Mouse (Mus musculus) stomach, embryonic 15.5 days (tissue): ENCODE measurements around the gene Selenok. TPM values are rescaled to one million over a fixed set of nuclear protein-coding genes. Genes with fewer than 3 reads are reported as not detected.

Experiments used
- ATAC-seq: fragments of 200-750 bp; cut with Nextera tagmentation; 2 replicates; pipeline ENCODE4 v1.8.0; 2017; ENCODE audit warnings: low read depth, moderate number of reproducible peaks, moderate TSS enrichment; ENCODE audit not compliant: insufficient read depth, low FRiP score
- H3K27ac ChIP-seq: fragments of 300-500 bp; sonication (generic); 2 replicates; pipeline ENCODE4 v1.5.1; 2015; ENCODE audit warnings: mild to moderate bottlenecking, inconsistent platforms
- H3K27me3 ChIP-seq: fragments of 300-500 bp; sonication (generic); replicated peaks from 2 replicates; pipeline ENCODE4 v1.6.1; 2015; ENCODE audit warnings: inconsistent platforms
- H3K36me3 ChIP-seq: fragments of 300-500 bp; sonication (generic); 2 replicates; pipeline ENCODE4 v1.6.1; 2015; ENCODE audit warnings: inconsistent platforms
- H3K4me1 ChIP-seq: fragments of 300-500 bp; sonication (generic); 2 replicates; pipeline ENCODE4 v1.6.1; 2015; ENCODE audit warnings: inconsistent platforms
- H3K4me2 ChIP-seq: fragments of 300-500 bp; sonication (generic); 2 replicates; pipeline ENCODE4 v1.6.1; 2015; ENCODE audit warnings: mild to moderate bottlenecking, inconsistent platforms
- H3K4me3 ChIP-seq: fragments of 300-500 bp; sonication (generic); replicated peaks from 2 replicates; pipeline ENCODE4 v1.5.1; 2015; ENCODE audit warnings: inconsistent platforms
- H3K9ac ChIP-seq: fragments of 300-500 bp; sonication (generic); 2 replicates; pipeline ENCODE4 v1.6.1; 2015; ENCODE audit warnings: inconsistent platforms
- H3K9me3 ChIP-seq: fragments of 300-500 bp; sonication (generic); 2 replicates; pipeline ENCODE4 v1.6.1; 2016; ENCODE audit warnings: inconsistent platforms
- WGBS: fragments of 180-500 bp; shearing (Covaris S2); methylation state at CpG from one replicate; pipeline ENCODE4 v1.1.7; 2015; 5-methylcytosine and 5-hydroxymethylcytosine counted together
- microRNA-seq: library from miRNA; unstranded; fragments of <30 nt; microRNA quantifications from one replicate; pipeline ENCODE4, GENCODE M21; 2016
- polyA plus RNA-seq: library from polyadenylated mRNA; unstranded; fragments of >200 nt; fragmentation: Nextera tagmentation; extraction: Ambion mirVana; gene quantifications from 2 replicates; pipeline ENCODE4 v1.2.1, GENCODE M21; 2015

The Selenok gene
- polyA plus RNA-seq, 1 experiment from 2014 or later, result 325 TPM

GRCm38 (mm10) chr14:30019375-30019774, 51.3 kb downstream of the Selenok start:
- H3K4me1 ChIP-seq, result no peaks in the 10 kb centered on the region
- H3K9ac ChIP-seq, result no peak overlapping the region
- H3K9me3 ChIP-seq, result no peaks in the 10 kb centered on the region
- no peaks in the 10 kb centered on the region for H3K36me3 ChIP-seq
- ATAC-seq, result no peak
- WGBS, result 95% methylated on average over 8 of the region's 8 CpGs
- H3K4me3 ChIP-seq, result no peak overlapping the region
- H3K27me3 ChIP-seq, result no peaks in the 10 kb centered on the region
- no peak overlapping the region for H3K4me2 ChIP-seq
- H3K27ac ChIP-seq, result no peak overlapping the region

- H3K27ac ChIP-seq, result no peak overlapping the region
- no peaks in the 10 kb centered on the region for H3K36me3 ChIP-seq
- H3K9ac ChIP-seq, result no peak overlapping the region
- H3K4me1 ChIP-seq, result no peaks in the 10 kb centered on the region
- 59% methylated on average over 9 of the region's 9 CpGs for WGBS
- H3K27me3 ChIP-seq, result no peaks in the 10 kb centered on the region
- H3K9me3 ChIP-seq, result no peaks in the 10 kb centered on the region
- H3K4me3 ChIP-seq, result no peak overlapping the region
- ATAC-seq, result no peak
- no peak overlapping the region for H3K4me2 ChIP-seq
These were observed 51.9 kb downstream of the Selenok start for GRCm38 (mm10) chr14:30019792-30020575.

- Histone ChIP-seq H3K36me3 (no peaks in the 10 kb centered on the region), H3K9me3 (no peaks in the 10 kb centered on the region), H3K4me1 (no peaks in the 10 kb centered on the region), H3K4me2 (no peak overlapping the region), H3K9ac (no peak overlapping the region), H3K27me3 (no peaks in the 10 kb centered on the region), H3K4me3 (no peak overlapping the region), H3K27ac (no peak overlapping the region)
- no peak for ATAC-seq
- WGBS, result 83% methylated on average over 6 of the region's 6 CpGs
These were observed 54.4 kb downstream of the Selenok start for GRCm38 (mm10) chr14:30022471-30022870.

GRCm38 (mm10) chr14:30024387-30024786, 56.3 kb downstream of the Selenok start:
- H3K4me3 ChIP-seq, result no peak overlapping the region
- WGBS, result 35% methylated on average over 7 of the region's 7 CpGs
- ATAC-seq, result no peak
- H3K9me3 ChIP-seq, result no peaks in the 10 kb centered on the region
- H3K4me2 ChIP-seq, result no peak overlapping the region
- H3K36me3 ChIP-seq, result no peaks in the 10 kb centered on the region
- no peaks in the 10 kb centered on the region for H3K4me1 ChIP-seq
- no peak overlapping the region for H3K9ac ChIP-seq
- no peak overlapping the region for H3K27ac ChIP-seq
- H3K27me3 ChIP-seq, result no peaks in the 10 kb centered on the region

Small RNA genes lying within 50 kb of the gene (microRNA-seq; reads per million reads assigned to microRNA genes)
- gene Mir6947, result not detected

Other genes starting within 250 kb of the Selenok start
- 1.6 and 2.1 TPM in 2 replicates for gene Cacna2d3, start 246.4 kb upstream of the Selenok start, polyA plus RNA-seq
- 51.6 and 60.4 TPM in 2 replicates for gene Actr8, start 10.0 kb downstream of the Selenok start, polyA plus RNA-seq
- 0.96 and 1.3 TPM in 2 replicates for gene Il17rb, start 40.6 kb downstream of the Selenok start, polyA plus RNA-seq
- 0.71 and 1.2 TPM in 2 replicates for gene Chdh, start 40.7 kb downstream of the Selenok start, polyA plus RNA-seq